Mouse (Mus musculus) adrenal gland, postnatal 36 days (tissue): Measurements from ENCODE around the gene Zc3h10. TPM values are rescaled to one million over a fixed set of nuclear protein-coding genes. Genes with fewer than 3 reads are reported as not detected.
A peak's percentile ranks its signal among the peaks of the same experiment; 100 is the strongest.
"Not testable (repeated sequence)": the region's sequence is repeated elsewhere in the genome, so short reads cannot be mapped to it uniquely, and the experiment has no call there.

Experiments used
- DNase-seq, 2 experiments: peaks; one replicate each; pipeline ENCODE4 v3.0.0; 2021; ENCODE audit warnings: mixed read lengths in 1 of 2
- microRNA-seq: library from miRNA; unstranded; fragments of <30 nt; microRNA quantifications from one replicate; pipeline ENCODE4 v1.2.0, GENCODE M21; 2021
- total RNA-seq, 2 experiments: library from RNA; stranded (reverse); gene quantifications; 2 replicates each; pipeline ENCODE4 v1.2.3; 2021

The Zc3h10 gene
- total RNA-seq, 2 experiments from 2014 or later, result 11.9 to 15.2 TPM

- no peak for DNase-seq
These were observed 50.3 kb downstream of the Zc3h10 start for GRCm38 (mm10) chr10:128497134-128497737.

GRCm38 (mm10) chr10:128496509-128497077 is 51.0 kb downstream of the Zc3h10 start:
- no peak for DNase-seq

- no peak for DNase-seq
These were observed 51.7 kb downstream of the Zc3h10 start for GRCm38 (mm10) chr10:128495903-128496302.

- DNase-seq, result no peak
These were observed 52.3 kb downstream of the Zc3h10 start for GRCm38 (mm10) chr10:128495270-128495669.

- no peak for DNase-seq
These were observed 52.8 kb downstream of the Zc3h10 start for GRCm38 (mm10) chr10:128494667-128495245.

GRCm38 (mm10) chr10:128493695-128494666 is 53.6 kb downstream of the Zc3h10 start, which contains the start of gene Myl6:
TSS of gene Myl6 (minus strand) at chr10:128494145.
- DNase-seq, result peak; percentile 97 to 98

- no peak for DNase-seq
These were observed 54.3 kb downstream of the Zc3h10 start for GRCm38 (mm10) chr10:128493319-128493694.

GRCm38 (mm10) chr10:128492633-128493311 is 54.8 kb downstream of the Zc3h10 start:
- DNase-seq, result peak; percentile 69 to 76

- DNase-seq, result not testable (repeated sequence)
These were observed 55.5 kb downstream of the Zc3h10 start for GRCm38 (mm10) chr10:128492051-128492450.

Small RNA genes within 50 kb of the gene (microRNA-seq; reads per million reads assigned to microRNA genes)
- gene Gm47275 (not detected), gene Mir6916 (not detected), gene Mir6917 (not detected)

Other genes starting within 250 kb of the Zc3h10 start
- not detected for gene Il23a, start 249.0 kb downstream of the Zc3h10 start, total RNA-seq
- 10 to 100 TPM; 17.7 to 19.6 TPM for gene Pan2, start 244.4 kb downstream of the Zc3h10 start, total RNA-seq
- gene Cnpy2, start 225.3 kb downstream of the Zc3h10 start, total RNA-seq, result 100 to 1,000 TPM; 170 to 204 TPM
- gene Cs, start 210.0 kb downstream of the Zc3h10 start, total RNA-seq, result 100 to 1,000 TPM; 369 to 370 TPM
- 10 to 100 TPM; 70.3 to 83.5 TPM for gene Coq10a, start 178.8 kb downstream of the Zc3h10 start, total RNA-seq
- gene Ankrd52, start 170.7 kb downstream of the Zc3h10 start, total RNA-seq, result 10 to 100 TPM; 56.4 to 70.6 TPM
- not detected for gene Slc39a5, start 146.5 kb downstream of the Zc3h10 start, total RNA-seq
- gene Nabp2, start 136.3 kb downstream of the Zc3h10 start, total RNA-seq, result 10 to 100 TPM; 71.4 to 73.6 TPM
- 10 to 100 TPM; 44.4 to 45.9 TPM for gene Rnf41, start 136.1 kb downstream of the Zc3h10 start, total RNA-seq
- gene Smarcc2, start 88.5 kb downstream of the Zc3h10 start, total RNA-seq, result 100 to 1,000 TPM in 1 of 2 experiments, 10 to 100 TPM in 1; 97.5 to 104 TPM
- gene Myl6, start 53.6 kb downstream of the Zc3h10 start, total RNA-seq, result 100 to 1,000 TPM; 812 to 946 TPM
- gene Myl6b, start 49.1 kb downstream of the Zc3h10 start, total RNA-seq, result 1 to 10 TPM; 5.6 to 6.1 TPM
- gene Esyt1, start 21.9 kb downstream of the Zc3h10 start, total RNA-seq, result 10 to 100 TPM; 22.7 to 28.8 TPM
- gene Rpl41, start 1.5 kb upstream of the Zc3h10 start, total RNA-seq, result 1,000 to 10,000 TPM; 2,845 to 2,862 TPM
- 10 to 100 TPM; 83.1 to 89.4 TPM for gene Pa2g4, start 18.2 kb upstream of the Zc3h10 start, total RNA-seq
- 1 to 10 TPM; 2.2 to 2.3 TPM for gene Erbb3, start 41.9 kb upstream of the Zc3h10 start, total RNA-seq
- gene Rps26, start 79.0 kb upstream of the Zc3h10 start, total RNA-seq, result 100 to 1,000 TPM; 697 to 707 TPM
- gene Ikzf4, start 98.2 kb upstream of the Zc3h10 start, total RNA-seq, result 1 to 10 TPM; 1.5 to 2.2 TPM
- gene Suox, start 126.3 kb upstream of the Zc3h10 start, total RNA-seq, result 10 to 100 TPM; 24.1 to 24.3 TPM
- gene Rab5b, start 148.5 kb upstream of the Zc3h10 start, total RNA-seq, result 100 to 1,000 TPM; 111 to 125 TPM
- gene Pmel, start 156.4 kb upstream of the Zc3h10 start, total RNA-seq, result 1 to 10 TPM in 1 of 2 experiments, under 1 TPM in 1; 0.82 to 1.4 TPM
- gene Cdk2, start 157.3 kb upstream of the Zc3h10 start, total RNA-seq, result 10 to 100 TPM; 17.4 to 19.7 TPM
- gene Dgka, start 197.1 kb upstream of the Zc3h10 start, total RNA-seq, result 10 to 100 TPM; 16.2 to 20.2 TPM
- gene Pym1, start 200.1 kb upstream of the Zc3h10 start, total RNA-seq, result 10 to 100 TPM; 20.8 to 21.9 TPM
- 10 to 100 TPM; 39.7 to 57.0 TPM for gene Mmp19, start 243.1 kb upstream of the Zc3h10 start, total RNA-seq